Mouse (Mus musculus) bone marrow, adult 2 months (tissue): ENCODE results near the gene Prrc2a.

Experiments used
- CTCF ChIP-seq: fragments of 200-500 bp; IDR thresholded peaks from 2 replicates; pipeline ENCODE4 v1.5.1; 2011; ENCODE audit warnings: low read length, control low read depth; ENCODE audit not compliant: control insufficient read depth, insufficient read depth
- POLR2A ChIP-seq: fragments of 200-500 bp; IDR thresholded peaks from 2 replicates; pipeline ENCODE4 v1.6.1; 2011; ENCODE audit warnings: low read depth, mild to moderate bottlenecking, control low read depth, low read length, borderline replicate concordance; ENCODE audit not compliant: control insufficient read depth

DNA sequence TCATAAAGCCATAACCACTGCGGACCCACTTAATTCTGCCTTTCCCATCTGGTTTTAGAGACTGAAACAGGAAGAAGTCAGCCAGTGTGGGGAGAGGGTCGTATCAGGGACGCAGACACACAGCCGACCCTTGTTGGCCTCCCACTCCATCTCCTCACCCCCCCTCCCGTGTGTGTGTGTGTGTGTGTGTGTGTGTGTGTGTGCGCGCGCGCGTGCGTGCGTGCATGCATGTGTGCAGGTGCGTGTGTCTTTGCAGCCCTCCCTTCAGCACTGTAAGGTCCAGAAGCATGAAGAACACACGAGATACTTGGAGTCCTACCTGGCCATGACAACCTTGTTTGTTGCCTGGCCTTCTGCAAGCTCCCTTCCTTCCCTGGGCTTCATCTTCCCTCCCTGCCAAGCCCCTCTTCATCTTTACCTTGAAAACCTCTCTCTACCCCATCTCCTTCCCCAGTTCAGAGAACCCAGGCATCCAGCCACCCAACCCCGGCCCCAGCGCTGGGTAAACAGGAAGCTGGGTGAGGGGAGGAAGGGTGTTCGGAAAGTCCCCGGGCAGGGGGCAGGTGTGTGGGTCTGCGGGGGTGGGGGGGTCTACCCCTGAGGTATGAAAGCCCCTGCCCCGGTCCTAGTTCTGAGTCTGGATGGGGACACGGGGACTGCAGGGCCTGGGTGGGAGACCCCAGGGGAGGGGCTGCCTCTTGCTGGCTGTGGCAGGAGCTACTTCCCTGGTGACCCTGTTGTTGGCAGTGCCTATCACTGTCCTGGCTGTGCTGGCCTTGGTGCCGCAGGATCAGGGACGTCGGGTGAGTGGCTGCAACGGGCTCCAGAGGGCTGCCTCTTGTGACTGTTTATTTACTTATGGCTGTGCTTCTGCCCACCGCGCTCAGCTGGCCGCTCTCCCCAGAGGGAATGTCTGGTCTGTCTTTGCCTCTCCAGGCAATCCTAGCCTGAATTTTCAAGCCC is 29.5 kb upstream of the Prrc2a start, which contains the start of gene Ltb:
- TF ChIP-seq CTCF (no peak), POLR2A (peak; percentile 48; the same call in 1 of the 2 replicates)
